Mouse (Mus musculus) thymus, postnatal 14 days (tissue): Measurements from ENCODE around the gene Slc27a1.

Experiments used
- DNase-seq: peaks from one replicate; pipeline ENCODE4 v3.0.0; 2021

Gene Slc27a1

GRCm38 (mm10) chr8:71568387-71568937 lies at the start of gene Slc27a1:
Slc27a1 (plus strand) TSS chr8:71568882.
- peak; percentile 5 for DNase-seq

GRCm38 (mm10) chr8:71519037-71519825 lies 49.5 kb upstream of the Slc27a1 start:
- DNase-seq, result peak; percentile 66

GRCm38 (mm10) chr8:71521634-71522033 lies 47.0 kb upstream of the Slc27a1 start:
- DNase-seq, result peak; percentile 96

GRCm38 (mm10) chr8:71525226-71526050 lies 43.2 kb upstream of the Slc27a1 start, which contains the start of gene Ccdc194:
Ccdc194 (minus strand) TSS chr8:71525711.
- DNase-seq, result no peak

GRCm38 (mm10) chr8:71526272-71526671 lies 42.4 kb upstream of the Slc27a1 start:
- no peak for DNase-seq

GRCm38 (mm10) chr8:71527162-71527870 lies 41.4 kb upstream of the Slc27a1 start:
- no peak for DNase-seq

GRCm38 (mm10) chr8:71528362-71529073 lies 40.2 kb upstream of the Slc27a1 start:
- peak; percentile 69 for DNase-seq

- DNase-seq, result peak; percentile 47
These were observed 37.8 kb upstream of the Slc27a1 start for GRCm38 (mm10) chr8:71530735-71531467.

- DNase-seq, result no peak
These were observed 34.3 kb upstream of the Slc27a1 start for GRCm38 (mm10) chr8:71534263-71534810.

GRCm38 (mm10) chr8:71535663-71536062 lies 33.0 kb upstream of the Slc27a1 start:
- DNase-seq, result peak; percentile 76

- DNase-seq, result peak; percentile 92
These were observed 31.4 kb upstream of the Slc27a1 start, which contains the start of gene Bst2 for GRCm38 (mm10) chr8:71537028-71537867. Bst2 (minus strand) TSS chr8:71537456.

- DNase-seq, result peak; percentile 93
These were observed 25.9 kb upstream of the Slc27a1 start, which contains the start of gene Mvb12a for GRCm38 (mm10) chr8:71542632-71543343. Mvb12a (plus strand) TSS chr8:71542922.

- DNase-seq, result no peak
These were observed 24.9 kb upstream of the Slc27a1 start for GRCm38 (mm10) chr8:71543755-71544154.

- no peak for DNase-seq
These were observed 23.6 kb upstream of the Slc27a1 start for GRCm38 (mm10) chr8:71545053-71545452.

GRCm38 (mm10) chr8:71547590-71547989 lies 21.1 kb upstream of the Slc27a1 start:
- peak; percentile 87 for DNase-seq

- DNase-seq, result peak; percentile 64
These were observed 17.9 kb upstream of the Slc27a1 start for GRCm38 (mm10) chr8:71550754-71551153.

GRCm38 (mm10) chr8:71552770-71553169 lies 15.9 kb upstream of the Slc27a1 start:
- DNase-seq, result no peak

- no peak for DNase-seq
These were observed 14.7 kb upstream of the Slc27a1 start for GRCm38 (mm10) chr8:71554001-71554400.

- no peak for DNase-seq
These were observed 14.0 kb upstream of the Slc27a1 start for GRCm38 (mm10) chr8:71554644-71555043.
